Mouse (Mus musculus) erythroblast, adult 5-6 weeks (primary cell): ENCODE results near the gene AI467606. TPM values are rescaled to one million over a fixed set of nuclear protein-coding genes. Genes with fewer than 3 reads are reported as not detected.
"Not testable (repeated sequence)": the region's sequence is repeated elsewhere in the genome, so short reads cannot be mapped to it uniquely, and the experiment has no call there.

ENCODE experiments used
- ATAC-seq: replicated peaks from 2 replicates; pipeline ENCODE4 v1.8.0; 2016; ENCODE audit warnings: moderate number of reproducible peaks, mild to moderate bottlenecking, moderate TSS enrichment, inconsistent platforms; ENCODE audit not compliant: poor library complexity, low FRiP score, severe bottlenecking
- total RNA-seq, 2 experiments: library from RNA; stranded (forward) in 1 of 2; stranded (reverse) in 1 of 2; fragments of 150-400 nt in 1 of 2; fragments of 200-764, 138-1000 nt in 1 of 2; gene quantifications; 2 replicates each; pipeline versions ENCODE4 v1.2.3 to v1.2.4; 2015 to 2017; ENCODE audit warnings: low replicate concordance in 2 of 2

Gene AI467606
- total RNA-seq (2015; ENCODE audit: low replicate concordance) (19.8 and 26.8 TPM in 2 replicates), total RNA-seq (2017; ENCODE audit: low replicate concordance) (17.1 and 19.9 TPM in 2 replicates)

DNA sequence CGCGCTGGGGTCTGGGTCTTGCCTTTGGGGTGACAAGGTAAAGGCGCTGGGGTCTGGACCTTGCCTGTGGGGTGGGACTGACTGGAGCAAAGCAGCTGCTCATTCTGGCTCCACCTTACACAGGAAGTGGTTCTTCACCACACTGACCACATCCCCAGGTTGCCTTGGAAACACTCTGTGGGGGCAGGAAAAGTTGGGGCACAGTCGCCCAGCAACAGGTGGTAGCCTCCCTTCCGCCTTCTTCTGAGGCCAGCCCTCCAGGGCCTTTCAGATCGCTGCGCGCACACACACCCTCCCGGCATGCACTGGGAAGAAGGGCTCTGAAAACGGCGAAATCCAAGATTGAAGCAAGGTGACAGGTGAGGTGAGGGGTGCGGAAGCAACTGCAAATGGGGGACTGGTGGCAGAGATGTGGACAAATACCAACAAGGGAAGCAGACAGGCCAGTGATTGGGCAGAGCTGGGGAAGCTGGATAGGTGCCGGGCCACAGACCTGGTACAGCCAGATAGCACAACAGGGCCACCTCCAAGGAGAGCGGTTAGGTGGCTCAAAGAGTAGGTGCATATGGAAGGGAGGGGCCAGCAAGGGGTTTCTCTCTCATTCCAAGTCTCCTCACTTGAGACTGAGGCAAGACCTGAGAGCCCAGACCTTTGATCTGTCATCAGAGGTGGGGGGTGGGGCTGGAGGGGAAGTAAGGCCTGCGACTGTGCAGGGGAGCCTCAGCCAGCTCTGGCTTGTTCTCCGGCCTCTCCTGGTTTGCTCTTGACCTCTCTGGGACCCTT lies at the start of gene AI467606:
Gene AI467606 (plus strand): TSS at position 246 of the 783 bp plus-strand sequence.
- ATAC-seq, result peak; percentile 83

DNA sequence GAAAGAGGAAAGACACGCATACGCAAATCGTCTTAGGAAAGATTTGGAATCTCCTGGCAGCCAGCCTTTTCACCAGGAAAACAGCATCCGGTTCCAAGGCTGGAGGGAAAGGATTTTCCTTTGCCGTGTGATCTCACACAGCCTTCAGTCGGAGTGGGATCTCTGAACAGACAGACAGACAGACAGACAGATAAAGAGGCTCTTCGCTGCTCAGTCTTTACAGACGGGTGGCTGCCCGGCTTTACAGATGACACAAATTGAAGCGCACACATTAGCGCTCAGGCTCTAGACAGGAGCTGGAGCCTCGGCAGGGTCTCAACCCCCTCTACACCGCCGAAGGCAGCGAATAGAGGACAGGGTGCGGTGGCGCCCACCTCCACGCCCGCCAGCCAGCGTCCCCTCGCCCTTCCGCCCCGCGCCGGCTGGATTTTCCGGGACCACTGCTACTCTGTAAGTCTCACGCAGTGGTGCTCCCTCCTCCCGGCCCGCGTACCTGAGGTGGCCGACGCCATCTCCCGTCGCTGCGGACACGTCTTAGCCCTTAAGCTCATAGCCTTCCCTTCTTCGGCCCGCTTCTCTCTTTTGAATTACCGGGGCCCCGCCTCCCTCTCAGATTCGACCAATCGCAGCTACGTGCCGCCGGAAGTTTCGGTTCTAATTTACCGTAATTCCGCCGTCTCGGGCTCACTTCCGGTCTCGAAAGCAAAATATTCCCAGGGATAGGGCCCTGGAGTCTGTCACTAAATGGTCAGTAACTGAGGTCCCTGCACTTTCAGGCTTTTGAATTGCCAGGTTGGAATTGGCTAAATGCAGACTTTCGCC lies 49.1 kb upstream of the AI467606 start, which contains the start of gene Kif22:
Gene Kif22 (minus strand): TSS at position 621 of the 822 bp plus-strand sequence.
- peak; percentile 94 for ATAC-seq

DNA sequence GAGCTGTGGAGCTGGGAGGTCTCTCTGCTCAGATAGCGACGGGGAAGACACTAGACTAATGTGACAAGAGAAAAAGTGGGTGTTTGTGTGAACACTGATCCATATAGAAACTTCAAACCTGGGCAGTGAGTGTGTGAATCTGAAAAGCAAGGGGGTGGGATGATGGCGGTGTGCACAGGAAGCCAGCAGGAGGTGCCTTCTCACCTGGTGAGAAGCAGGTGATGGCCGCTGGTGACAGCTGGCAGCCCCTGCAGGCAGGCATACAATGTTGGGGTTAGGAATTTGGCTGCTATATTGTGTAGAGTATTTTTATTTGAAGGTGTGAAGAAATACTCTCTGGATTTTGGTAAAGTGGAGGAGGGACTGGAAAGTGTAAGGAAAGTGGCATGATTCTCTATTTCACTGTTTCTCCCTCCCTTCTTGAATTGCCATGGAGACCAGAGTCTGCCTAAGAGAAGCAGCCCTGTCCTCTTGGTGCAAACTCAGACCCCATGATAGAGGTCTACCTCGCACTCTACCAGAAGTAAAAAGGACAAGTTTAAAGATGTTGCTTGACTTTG lies 36.1 kb upstream of the AI467606 start:
- ATAC-seq, result no peak

DNA sequence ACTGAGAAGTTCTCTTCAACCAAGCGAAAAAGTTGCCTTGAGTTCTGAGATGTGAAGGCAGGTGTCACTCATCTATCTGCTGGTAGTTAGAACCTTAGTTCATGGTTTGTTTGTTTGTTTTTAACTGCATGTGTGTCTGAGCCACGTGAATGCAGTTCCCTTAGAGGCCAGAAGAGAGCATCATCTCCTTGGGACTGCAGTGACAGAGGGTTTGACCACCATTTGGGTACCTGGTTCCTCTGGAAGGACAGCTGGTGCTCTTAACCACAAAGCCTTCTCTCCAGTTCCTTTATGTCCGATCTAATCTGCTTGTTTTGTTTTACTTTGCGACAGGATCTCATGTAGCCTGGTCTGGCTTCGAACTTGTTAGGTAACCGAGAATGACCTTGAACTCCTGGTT lies 25.6 kb upstream of the AI467606 start:
- no peak for ATAC-seq

DNA sequence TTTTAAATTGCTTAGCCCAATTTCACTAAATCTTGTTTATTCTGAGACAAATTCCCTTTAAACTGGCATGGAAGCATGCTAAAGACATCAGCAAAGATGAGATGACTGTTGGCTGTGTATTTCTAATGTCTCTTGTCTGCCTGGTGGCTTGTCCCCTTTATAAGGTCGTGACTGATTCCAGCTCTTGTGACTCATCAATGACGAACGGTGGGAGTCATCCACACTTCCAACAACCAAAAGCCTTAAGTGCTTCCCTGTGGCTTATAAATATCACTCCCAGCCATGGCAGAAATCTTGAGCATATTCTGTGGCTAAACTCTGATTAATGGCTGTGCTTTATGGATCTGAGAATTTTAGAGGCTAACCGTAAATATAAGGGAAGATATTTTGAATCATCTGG lies 24.8 kb upstream of the AI467606 start:
- no peak for ATAC-seq

DNA sequence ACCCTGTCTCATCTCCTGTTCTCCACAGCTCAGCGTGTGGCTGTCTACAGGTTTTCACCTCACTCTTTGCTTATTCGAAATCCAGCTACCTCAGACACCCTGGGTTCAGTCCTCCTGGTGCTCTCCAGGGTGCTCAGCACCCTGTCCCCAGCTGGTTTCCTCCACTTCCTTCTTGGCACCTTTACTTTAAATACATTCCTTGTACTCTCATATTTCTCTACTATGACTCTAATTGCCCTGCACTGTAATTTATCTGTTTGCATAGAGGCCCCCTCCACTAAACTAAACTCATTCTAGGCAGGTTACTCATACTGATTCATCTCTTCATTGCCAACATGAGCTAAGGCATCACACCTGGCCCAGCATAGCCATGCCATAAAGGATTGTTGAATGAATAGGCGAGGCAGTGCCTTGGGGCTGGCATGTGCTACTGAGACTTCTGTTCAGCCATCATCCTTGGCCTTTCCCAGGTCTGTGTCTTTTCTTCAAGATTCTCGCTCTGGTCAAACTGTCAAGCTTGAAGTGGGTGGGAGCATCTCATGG lies 20.2 kb upstream of the AI467606 start:
- ATAC-seq, result no peak

DNA sequence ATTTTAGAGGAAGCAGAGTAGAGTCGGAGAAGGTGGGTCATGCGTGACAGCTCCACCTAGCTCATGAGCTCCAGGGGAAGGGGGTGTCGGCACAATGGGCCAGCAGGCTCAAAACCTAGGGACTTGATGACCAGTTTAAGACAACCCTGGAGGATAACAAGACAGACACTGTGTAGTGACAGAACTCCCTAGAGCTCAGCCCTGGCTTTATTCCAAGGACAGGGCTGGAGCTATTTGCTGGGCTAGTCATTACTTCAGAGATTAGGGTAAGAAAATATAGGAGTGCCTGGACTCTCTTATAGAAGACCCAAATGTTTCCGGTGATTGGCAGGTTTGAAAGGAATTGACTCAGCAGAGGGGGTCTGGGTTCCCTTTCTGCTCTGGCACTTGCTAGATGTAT lies 17.9 kb upstream of the AI467606 start:
- ATAC-seq, result no peak

DNA sequence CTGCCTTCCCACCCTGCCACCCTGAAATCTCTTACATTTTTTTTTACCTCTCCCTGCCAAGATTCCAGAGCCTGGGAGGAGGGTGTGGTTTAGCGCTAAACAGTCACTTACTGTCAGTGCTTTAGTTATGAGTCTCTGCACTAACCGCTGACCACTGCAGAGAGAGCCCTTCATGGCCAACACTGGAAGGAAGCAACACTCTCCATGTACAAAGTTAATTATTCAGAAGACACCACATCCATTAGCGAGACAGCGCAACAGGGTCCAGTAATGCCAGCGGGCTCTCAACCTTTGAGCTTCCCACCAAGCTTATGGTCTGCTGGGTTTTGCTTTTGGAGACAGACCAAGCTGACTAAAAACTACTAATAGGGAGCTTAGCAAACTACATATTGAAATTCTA lies 15.0 kb upstream of the AI467606 start:
- ATAC-seq, result no peak

DNA sequence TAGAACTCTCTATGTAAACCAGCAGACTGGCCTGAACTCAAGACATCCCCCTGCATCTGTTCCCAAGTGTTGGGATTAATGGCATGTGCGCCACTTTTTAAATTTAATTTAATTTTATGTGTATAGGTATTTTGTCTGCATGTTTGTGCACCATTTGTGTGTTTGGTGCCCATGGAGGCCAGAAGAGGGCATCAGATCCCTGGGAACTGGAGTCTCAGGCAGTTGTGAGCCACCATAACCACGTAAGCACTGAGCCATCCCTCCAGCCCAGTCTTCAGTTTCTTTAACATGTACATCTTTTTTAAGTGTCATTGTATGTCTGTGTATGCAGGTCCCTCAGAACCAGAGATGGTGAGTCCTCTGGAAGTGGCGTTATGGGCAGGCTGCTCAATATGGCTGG lies 13.5 kb upstream of the AI467606 start:
- ATAC-seq, result peak; percentile 50; the same call in 1 of the 2 replicates

DNA sequence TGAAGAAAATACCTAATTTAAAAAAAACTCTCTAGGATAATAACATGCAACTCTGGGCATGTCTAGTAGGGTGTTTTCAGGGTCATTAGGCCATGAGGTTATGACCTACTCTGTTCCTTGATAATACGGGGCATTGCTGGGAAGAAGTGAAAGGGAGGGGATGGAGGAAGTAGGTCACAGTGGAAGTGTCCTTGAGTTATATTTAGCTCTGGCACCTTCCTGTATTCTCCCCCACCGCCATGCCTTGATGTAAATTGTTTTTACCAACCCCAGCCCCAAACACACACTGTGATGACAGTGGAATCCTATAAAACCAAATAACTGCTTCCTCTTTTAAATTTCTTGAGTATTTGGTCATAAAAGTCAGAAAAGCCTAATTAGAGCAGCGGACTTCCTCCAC lies 11.1 kb upstream of the AI467606 start:
- no peak for ATAC-seq

DNA sequence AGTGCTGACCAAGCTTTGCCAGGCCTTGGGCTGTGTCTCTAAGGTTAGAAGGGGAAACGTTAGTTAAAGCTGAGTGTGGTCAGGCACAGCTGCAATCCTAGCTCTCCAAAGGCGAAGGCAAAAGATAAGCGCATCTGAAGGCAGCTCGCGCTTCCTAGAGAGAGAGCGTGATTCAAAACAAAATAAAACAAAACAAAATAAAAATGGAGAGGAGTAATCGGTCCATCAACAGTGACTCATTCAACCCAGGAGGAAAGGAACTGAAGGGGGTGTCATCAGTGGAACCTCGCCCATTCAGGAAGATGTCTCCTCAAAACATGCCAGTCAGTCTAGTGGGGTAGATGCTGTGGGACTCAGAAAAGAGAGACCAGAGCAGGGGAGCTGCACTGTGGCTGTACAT lies 8.9 kb upstream of the AI467606 start:
- ATAC-seq, result no peak

DNA sequence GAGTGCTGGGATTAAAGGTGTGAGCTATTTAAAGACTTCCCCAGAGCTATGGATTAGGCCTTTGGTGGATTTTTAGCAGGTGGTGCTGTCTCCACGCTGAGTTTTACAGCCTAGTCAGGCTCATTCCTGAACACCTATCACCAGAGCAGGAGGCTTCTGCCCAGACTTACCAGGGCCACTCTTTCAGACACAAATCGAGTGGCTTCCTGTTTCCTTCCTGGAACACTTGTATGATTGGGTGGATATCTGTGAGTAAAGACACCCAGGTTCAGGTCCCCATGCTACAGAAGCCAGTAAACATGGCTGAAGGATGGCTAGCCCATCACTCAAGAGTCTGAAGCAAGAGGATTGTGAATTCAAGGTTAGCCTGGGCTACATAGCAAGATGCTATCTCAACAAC lies 8.2 kb upstream of the AI467606 start:
- no peak for ATAC-seq

DNA sequence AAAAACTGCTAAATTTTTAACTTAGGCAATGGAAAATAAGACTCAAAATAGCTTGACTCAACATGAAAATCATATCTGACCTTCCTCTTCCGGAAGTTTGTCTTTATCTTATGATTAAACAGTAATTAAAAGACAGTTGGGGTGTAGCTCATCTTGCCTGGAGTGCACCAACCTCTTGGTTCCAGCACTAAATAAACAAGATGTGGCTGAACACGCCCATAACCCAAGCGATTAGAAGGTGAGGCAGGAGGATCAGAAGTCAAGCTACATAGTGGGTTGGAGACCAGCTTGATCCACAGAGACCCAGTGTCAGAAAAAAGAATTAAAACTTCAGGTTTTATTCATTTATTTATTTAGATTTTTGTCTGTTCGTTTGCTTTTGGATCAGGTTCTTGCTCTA lies 7.5 kb upstream of the AI467606 start:
- peak; percentile 88 for ATAC-seq

DNA sequence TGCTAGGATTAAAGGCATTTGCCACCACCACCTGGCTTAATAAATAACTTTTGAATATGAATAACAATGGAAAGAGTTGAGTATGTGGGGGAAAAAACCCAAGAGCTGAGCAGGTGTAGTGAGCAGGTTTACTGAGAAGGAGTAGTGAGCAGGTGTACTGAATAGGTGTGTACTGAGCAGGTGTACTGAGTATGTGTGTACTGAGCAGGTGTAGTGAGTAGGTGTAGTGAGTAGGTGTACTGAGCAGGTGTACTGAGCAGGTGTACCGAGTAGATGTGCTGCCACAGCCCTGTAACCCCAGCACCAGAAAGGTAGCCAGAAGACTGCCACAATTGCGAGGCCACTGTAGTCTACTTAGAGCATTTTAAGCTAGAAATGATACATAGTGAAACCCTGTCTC lies 6.4 kb upstream of the AI467606 start:
- no peak for ATAC-seq

DNA sequence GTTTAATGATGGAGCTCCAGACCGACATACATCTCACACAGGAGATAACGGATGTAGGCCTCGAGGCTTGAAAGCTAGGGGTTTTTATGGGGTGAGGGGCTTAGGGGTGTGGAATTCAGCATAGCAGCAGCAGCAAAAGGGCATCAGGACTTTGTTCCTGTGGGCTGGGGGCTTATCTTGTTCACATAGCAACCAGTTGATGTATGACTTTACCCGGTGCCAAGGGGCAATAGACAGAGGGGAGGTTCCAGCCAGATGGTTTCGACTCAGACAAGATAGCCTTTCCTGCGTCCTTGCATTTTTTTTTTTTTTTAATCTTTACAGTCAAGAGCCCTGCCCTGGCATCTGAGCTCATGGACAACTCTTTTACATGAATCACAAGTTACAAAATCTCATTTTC lies 5.4 kb upstream of the AI467606 start:
- ATAC-seq, result 0 out of 2 replicates have a peak, but pooled peaks have one; percentile 37

DNA sequence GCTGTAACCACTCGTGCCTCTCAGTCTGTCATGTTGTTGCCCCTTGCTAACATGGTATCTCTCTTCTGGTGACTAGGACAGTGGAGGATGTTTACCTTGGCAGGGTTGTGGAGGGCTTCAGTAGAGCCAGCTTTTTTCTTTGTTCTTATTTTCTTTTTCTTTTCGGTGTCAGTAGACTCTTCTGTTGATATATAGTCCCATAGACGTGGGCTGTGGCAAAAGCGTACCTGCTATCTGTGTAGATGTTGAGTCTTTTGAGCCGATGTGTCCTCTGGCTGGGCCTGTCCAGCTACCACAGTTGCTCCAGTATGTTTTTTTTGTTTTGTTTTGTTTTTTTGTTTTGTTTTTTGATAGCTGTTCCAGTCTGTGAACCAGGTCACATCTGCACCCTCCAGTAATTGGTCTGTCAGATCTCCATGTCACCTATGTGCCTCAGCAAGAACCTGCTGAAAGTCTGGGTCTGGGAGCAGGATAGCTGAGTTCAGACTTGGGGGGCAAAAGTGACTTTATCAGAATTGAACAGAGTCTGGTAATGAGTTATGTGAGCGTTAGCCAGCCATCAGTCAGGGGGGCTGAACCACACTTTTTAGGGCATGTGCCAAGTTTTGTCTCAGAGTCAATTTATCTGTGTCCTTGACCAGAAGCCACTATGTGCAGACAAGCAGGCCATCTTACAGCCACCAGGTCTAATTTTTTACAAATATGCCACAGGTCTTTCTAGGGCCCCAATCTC lies 3.7 kb upstream of the AI467606 start, which contains the start of gene Zg16:
Gene Zg16 (minus strand): TSS at position 51 of the 733 bp plus-strand sequence.
- not testable (repeated sequence) for ATAC-seq

DNA sequence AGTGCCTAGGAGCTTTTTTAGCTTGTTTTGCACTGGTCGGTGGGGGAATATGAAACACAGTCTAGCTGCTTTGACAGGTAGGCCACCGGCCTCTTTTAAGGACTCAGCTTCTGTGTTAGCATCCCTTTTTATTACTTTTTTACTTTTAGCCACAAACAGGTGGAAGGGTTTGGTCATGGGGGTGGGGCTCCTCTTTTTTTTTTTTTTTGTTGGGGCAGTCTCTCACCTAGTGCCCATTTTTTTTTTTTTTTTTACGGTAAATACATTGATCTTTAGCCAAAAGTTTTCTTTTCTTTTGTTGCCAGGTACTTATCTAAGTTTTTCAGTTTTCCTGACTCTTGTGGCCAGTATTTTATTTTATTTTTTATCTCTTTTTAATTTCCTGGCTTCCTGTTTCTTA lies 3.1 kb upstream of the AI467606 start:
- no peak for ATAC-seq

DNA sequence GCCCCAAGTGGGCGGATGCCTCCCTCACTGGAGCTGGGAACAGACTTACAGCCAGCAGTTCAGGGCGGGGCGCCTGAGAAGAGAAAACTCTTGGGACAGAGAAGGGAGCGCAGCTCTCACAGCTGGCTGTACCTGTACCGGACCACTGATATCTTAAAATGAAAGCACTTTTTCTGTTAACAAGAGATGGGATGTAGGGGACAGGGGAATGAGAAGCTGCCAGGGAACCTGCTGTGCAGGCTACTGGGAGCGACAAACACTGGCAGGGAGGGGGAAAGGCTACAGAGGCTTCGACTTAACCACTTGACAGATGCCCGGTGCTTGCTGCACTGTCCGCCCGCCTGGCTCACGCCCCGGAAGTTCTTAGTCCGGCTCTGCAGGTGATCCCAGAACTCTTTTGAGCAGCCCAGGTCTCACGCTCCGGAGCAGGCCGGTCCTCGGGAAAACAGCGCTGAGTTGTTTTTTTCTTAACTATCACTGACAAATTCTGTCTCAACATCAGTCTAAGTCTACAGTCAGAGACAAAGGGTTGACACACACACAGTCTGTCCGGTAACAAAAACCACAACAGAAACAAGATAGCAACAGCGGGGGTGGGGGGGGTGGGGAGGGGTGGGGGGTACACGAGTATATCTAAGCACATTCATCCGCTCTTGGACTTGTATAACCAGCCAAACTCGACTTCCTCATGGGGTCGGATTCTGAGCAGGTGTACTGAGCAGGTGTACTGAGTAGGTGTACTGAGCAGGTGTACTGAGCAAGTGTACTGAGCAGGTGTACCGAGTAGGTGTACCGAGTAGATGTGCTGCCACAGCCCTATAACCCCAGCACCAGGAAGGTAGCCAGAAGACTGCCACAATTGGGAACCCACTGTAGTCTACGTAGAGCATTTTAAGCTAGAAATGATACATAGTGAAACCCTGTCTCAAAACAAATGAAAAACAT lies 2.0 kb upstream of the AI467606 start:
- ATAC-seq, result peak; percentile 41
